Mouse (Mus musculus) megakaryocyte, embryonic 14.5 days (primary cell): ENCODE data around the gene Dnase2a.

Experiments
- FLI1 ChIP-seq: IDR thresholded peaks from 2 replicates; pipeline ENCODE4 v1.6.1; 2012; ENCODE audit warnings: low read length, inconsistent platforms, mixed read lengths
- GATA1 ChIP-seq: IDR thresholded peaks from 3 replicates; pipeline ENCODE4 v1.6.1; 2012; ENCODE audit warnings: mixed read lengths, low read length, inconsistent platforms, borderline replicate concordance

GRCm38 (mm10) chr8:84935489-84935888 lies 27.1 kb downstream of the Dnase2a start:
- TF ChIP-seq GATA1 = no peak
- no peak for TF ChIP-seq FLI1
